Mouse (Mus musculus) kidney, embryonic 14.5 days (tissue): ENCODE measurements around the gene Wdcp. TPM values are rescaled to one million over a fixed set of nuclear protein-coding genes. Genes with fewer than 3 reads are reported as not detected.
"Not testable (repeated sequence)": the region's sequence is repeated elsewhere in the genome, so short reads cannot be mapped to it uniquely, and the experiment has no call there.

Experiments used
- ATAC-seq: fragments of 200-750 bp; cut with Nextera tagmentation; 2 replicates; pipeline ENCODE4 v1.8.0; 2017; ENCODE audit warnings: moderate number of reproducible peaks, mild to moderate bottlenecking, moderate TSS enrichment, moderate library complexity; ENCODE audit not compliant: low FRiP score, low TSS enrichment
- H3K27ac ChIP-seq: fragments of 300-500 bp; sonication (generic); 2 replicates; pipeline ENCODE4 v1.5.1; 2014; ENCODE audit warnings: low read depth, mild to moderate bottlenecking, low read length, moderate library complexity, mixed read lengths
- H3K27me3 ChIP-seq: fragments of 300-500 bp; sonication (generic); 2 replicates; pipeline ENCODE4 v1.6.1; 2014; ENCODE audit warnings: mild to moderate bottlenecking, low read length; ENCODE audit not compliant: control insufficient read depth, insufficient read depth
- H3K36me3 ChIP-seq: fragments of 300-500 bp; sonication (generic); 2 replicates; pipeline ENCODE4 v1.6.1; 2014; ENCODE audit warnings: low read length, mixed read lengths; ENCODE audit not compliant: control insufficient read depth, insufficient read depth
- H3K4me1 ChIP-seq: fragments of 300-500 bp; sonication (generic); 2 replicates; pipeline ENCODE4 v1.6.1; 2014; ENCODE audit warnings: low read length, mixed read lengths; ENCODE audit not compliant: control insufficient read depth, insufficient read depth
- H3K4me2 ChIP-seq: fragments of 300-500 bp; sonication (generic); replicated peaks from 2 replicates; pipeline ENCODE4 v1.6.1; 2014; ENCODE audit warnings: low read depth, mild to moderate bottlenecking, low read length
- H3K4me3 ChIP-seq: fragments of 300-500 bp; sonication (generic); 2 replicates; pipeline ENCODE4 v1.5.1; 2014; ENCODE audit warnings: mild to moderate bottlenecking, low read length
- H3K9ac ChIP-seq: fragments of 300-500 bp; sonication (generic); 2 replicates; pipeline ENCODE4 v1.6.1; 2014; ENCODE audit warnings: low read depth, mild to moderate bottlenecking, low read length, moderate library complexity
- H3K9me3 ChIP-seq: fragments of 300-500 bp; sonication (generic); 2 replicates; pipeline ENCODE4 v1.6.1; 2016; ENCODE audit warnings: low read length; ENCODE audit not compliant: control insufficient read depth
- WGBS: fragments of 180-500 bp; shearing (Covaris S2); extraction: QIAGEN DNeasy Blood & Tissue Kit; methylation state at CpG from one replicate; pipeline ENCODE4 v1.1.7; 2014; 5-methylcytosine and 5-hydroxymethylcytosine counted together
- polyA plus RNA-seq: library from polyadenylated mRNA; unstranded; fragments of >200 nt; fragmentation: Nextera tagmentation; extraction: Ambion mirVana; gene quantifications from 2 replicates; pipeline ENCODE4 v1.2.1, GENCODE M21; 2014

The Wdcp gene
- polyA plus RNA-seq, 1 experiment from 2014 or later, result 16.5 TPM

DNA sequence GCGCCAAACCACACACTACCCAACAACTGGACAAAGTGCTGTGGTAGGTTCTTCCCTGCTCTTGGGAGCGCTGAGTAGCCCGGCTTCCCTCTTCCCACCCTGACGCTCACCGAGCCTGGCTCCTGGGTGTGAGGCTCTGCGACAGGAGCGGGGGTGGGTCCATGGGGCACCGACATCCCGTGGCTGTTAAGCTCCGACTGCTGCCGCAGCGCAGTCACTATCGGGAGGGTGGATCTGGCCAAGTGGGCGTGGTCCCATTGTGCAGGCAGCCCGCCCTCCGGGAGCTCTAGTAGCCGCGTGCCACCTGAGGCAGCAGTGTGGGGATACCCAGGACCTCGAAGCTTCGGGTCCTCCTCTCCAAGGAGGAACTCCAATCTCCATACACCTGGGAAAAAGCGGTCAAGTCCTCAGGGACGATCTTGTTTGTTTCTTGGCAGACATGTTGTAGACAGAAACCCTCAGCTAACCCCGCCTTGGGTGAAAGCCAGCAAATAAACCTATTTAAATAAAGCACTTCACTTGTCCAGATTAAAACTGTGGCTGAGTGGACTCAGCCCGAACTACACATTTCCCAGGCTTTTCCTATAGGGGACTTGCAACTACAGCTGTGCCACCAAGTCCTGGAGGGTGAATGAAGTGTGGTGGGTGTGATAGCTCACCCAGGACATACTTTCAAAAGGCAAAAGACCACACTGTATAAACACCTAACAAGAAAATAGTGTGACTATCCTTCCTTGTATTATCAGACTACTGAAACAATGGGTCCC is 31.2 kb downstream of the Wdcp start, which contains the start of gene Mfsd2b:
Gene Mfsd2b (minus strand): TSS at position 199 of the 767 bp plus-strand sequence.
- no peaks in the 10 kb centered on the region for H3K4me1 ChIP-seq
- no peaks in the 10 kb centered on the region for H3K9me3 ChIP-seq
- 5% methylated on average over 24 of the region's 24 CpGs for whole genome bisulfite sequencing
- peak within 1 kb of the TSS; percentile 33 for H3K4me3 ChIP-seq
- peak within 1 kb of the TSS; percentile 47 for H3K9ac ChIP-seq
- peak within 1 kb of the TSS; percentile 62 for H3K4me2 ChIP-seq
- no peaks in the 10 kb centered on the region for H3K36me3 ChIP-seq
- H3K27ac ChIP-seq, result no peak within 1 kb of the TSS
- peak; percentile 91 for ATAC-seq
- no peaks in the 10 kb centered on the region for H3K27me3 ChIP-seq

DNA sequence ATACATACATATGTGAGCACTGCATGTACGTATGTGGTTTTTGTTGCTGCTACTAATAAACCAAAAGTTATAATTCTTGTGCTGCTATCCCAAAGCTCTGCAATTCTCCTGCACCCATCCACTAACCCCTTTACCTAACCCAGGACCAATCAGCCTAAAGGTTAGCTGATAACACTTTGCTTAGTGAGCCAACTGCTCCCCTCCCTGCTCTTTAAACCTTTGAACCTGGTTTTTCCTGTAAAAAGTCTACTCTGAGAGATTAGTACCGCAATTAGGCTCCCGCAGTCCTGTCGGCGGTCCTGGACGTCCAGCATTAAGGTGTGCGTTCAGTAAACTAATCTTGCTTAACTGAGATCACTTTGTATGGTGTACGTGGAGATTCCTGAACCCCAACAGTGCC is 32.5 kb downstream of the Wdcp start:
- H3K27me3 ChIP-seq, result no peaks in the 10 kb centered on the region
- H3K4me2 ChIP-seq, result no peak overlapping the region
- no peaks in the 10 kb centered on the region; the same call in 1 of the 2 replicates for H3K36me3 ChIP-seq
- 87% methylated on average over 8 of the region's 8 CpGs for WGBS
- no peak overlapping the region for H3K4me3 ChIP-seq
- H3K9me3 ChIP-seq, result no peaks in the 10 kb centered on the region
- no peaks in the 10 kb centered on the region for H3K4me1 ChIP-seq
- no peak overlapping the region for H3K27ac ChIP-seq
- no peak for ATAC-seq
- no peak overlapping the region for H3K9ac ChIP-seq

DNA sequence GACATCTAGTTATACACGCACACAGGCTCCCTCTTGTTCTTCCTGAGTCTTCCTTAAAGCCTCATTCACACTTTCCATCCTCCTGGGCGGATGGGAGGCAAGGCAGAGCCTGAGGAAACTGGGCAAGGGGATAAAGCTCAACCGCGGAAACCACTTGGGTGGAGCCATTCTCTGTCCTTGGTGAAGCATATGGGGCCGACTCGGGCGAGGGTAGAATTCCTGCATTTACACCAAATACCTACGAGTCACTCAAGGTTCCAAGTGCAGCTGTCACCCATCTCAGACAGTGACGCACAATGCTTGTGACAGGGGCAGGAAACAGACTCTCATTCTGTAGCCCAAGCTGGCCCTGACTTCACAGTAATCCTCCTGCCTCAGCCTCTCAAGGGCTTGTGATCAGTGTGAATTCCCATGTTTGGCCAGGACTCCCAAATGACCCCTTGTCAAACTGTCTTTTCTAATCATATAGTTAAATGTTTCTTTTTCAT is 35.2 kb downstream of the Wdcp start:
- no peak overlapping the region for H3K4me3 ChIP-seq
- 88% methylated on average over 9 of the region's 9 CpGs for WGBS
- H3K27me3 ChIP-seq, result no peaks in the 10 kb centered on the region
- H3K9ac ChIP-seq, result no peak overlapping the region
- no peak overlapping the region for H3K27ac ChIP-seq
- H3K4me1 ChIP-seq, result no peaks in the 10 kb centered on the region
- H3K36me3 ChIP-seq, result peaks cover 12% of the 10 kb centered on the region; the same call in 1 of the 2 replicates
- H3K9me3 ChIP-seq, result no peaks in the 10 kb centered on the region
- ATAC-seq, result no peak
- no peak overlapping the region for H3K4me2 ChIP-seq

DNA sequence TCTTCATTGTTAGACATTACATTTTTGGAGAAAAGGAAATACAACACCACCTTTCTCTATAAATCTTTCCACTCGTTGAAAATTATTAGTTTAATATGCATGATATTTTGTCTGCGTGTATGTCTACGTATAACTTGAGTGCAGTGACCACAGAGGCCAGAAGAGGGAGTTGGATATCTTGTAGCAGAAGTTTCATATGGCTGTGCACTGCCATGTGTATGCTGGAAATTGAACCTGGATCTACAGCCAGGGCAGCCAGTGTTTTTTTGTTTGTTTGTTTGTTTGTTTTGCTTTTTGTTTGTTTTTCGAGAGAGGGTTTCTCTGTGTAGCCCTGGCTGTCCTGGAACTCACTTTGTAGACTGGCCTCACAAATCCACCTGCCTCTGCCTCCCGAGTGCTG is 35.9 kb downstream of the Wdcp start:
- Histone ChIP-seq H3K4me1 (no peaks in the 10 kb centered on the region), H3K36me3 (peaks cover 12% of the 10 kb centered on the region; the same call in 1 of the 2 replicates), H3K9me3 (no peaks in the 10 kb centered on the region), H3K27me3 (no peaks in the 10 kb centered on the region), H3K27ac (no peak overlapping the region), H3K4me3 (no peak overlapping the region), H3K4me2 (no peak overlapping the region), H3K9ac (no peak overlapping the region)
- no peak for ATAC-seq
- 97% methylated on average over 5 of the region's 5 CpGs for WGBS

DNA sequence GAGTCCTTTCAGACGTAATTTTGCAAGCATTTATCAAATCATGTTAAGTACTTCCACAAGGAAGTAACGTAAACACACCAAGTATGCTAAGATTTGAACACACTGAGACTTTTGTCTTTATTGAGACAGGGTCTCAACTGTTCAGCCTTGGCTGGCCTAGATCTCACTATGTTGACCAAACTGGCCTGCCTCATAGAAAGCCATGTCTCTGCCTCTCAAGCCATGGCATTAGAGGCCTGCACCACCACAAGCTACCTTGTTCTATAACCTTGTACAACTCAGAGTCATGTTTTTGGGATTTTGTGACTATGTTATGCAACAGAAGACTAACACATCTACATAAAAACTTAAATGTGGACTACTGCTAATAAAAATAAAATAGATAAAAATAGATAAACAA is 39.0 kb downstream of the Wdcp start:
- Histone ChIP-seq H3K4me2 (no peak overlapping the region), H3K9ac (no peak overlapping the region), H3K36me3 (peaks cover 15% of the 10 kb centered on the region; the same call in 1 of the 2 replicates), H3K9me3 (no peaks in the 10 kb centered on the region), H3K27me3 (no peaks in the 10 kb centered on the region), H3K4me1 (no peaks in the 10 kb centered on the region), H3K27ac (no peak overlapping the region), H3K4me3 (no peak overlapping the region)
- WGBS, result 92% methylated on average over 2 of the region's 2 CpGs
- ATAC-seq, result no peak

DNA sequence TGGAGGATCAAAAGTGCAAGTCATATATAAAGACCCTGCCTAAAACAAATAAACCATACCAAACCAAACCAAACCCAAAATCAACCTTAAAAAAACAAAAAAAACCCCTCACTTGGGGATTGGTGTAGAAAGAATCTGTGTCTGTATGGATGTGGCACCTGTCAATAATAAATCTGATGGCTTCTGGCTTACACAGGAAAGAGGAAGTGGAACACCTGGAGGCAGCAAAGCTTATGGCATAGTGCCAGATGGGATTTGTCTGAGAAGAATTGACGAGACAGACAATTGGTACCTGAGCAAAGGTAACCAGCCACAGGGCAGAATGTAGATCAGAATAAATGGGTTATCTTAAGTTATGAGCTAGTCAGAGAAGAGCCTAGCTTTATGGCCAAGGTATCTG is 42.0 kb downstream of the Wdcp start:
- Histone ChIP-seq H3K27ac (no peak overlapping the region), H3K9ac (no peak overlapping the region), H3K27me3 (no peaks in the 10 kb centered on the region), H3K4me3 (no peak overlapping the region), H3K36me3 (peaks cover 15% of the 10 kb centered on the region; the same call in 1 of the 2 replicates), H3K4me1 (no peaks in the 10 kb centered on the region), H3K9me3 (no peaks in the 10 kb centered on the region), H3K4me2 (no peak overlapping the region)
- no peak for ATAC-seq
- WGBS, result 64% methylated on average over 1 of the region's 1 CpGs

DNA sequence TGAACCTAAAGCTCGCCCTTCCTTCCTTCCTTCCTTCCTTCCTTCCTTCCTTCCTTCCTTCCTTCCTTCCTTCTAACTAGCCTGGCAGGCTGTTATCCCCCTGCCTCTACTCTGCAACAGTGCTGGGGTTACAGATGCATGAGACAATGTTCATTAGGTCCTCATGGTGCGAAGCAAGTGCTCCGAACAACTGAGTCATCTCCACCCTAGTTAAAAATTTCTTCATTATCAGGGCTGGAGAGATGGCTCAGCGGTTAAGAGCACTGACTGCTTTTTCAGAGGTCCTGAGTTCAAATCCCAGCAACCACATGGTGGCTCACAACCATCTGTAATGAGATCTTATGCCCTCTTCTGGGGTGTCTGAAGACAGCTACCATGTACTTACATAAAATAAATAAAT is 43.5 kb downstream of the Wdcp start:
- ATAC-seq, H3K9ac ChIP-seq, H3K9me3 ChIP-seq, H3K27ac ChIP-seq, H3K27me3 ChIP-seq, H3K4me1 ChIP-seq, H3K4me2 ChIP-seq, H3K4me3 ChIP-seq: not testable (repeated sequence)
- H3K36me3 ChIP-seq, result peaks cover 15% of the 10 kb centered on the region; the same call in 1 of the 2 replicates
- 93% methylated on average over 4 of the region's 4 CpGs for WGBS

DNA sequence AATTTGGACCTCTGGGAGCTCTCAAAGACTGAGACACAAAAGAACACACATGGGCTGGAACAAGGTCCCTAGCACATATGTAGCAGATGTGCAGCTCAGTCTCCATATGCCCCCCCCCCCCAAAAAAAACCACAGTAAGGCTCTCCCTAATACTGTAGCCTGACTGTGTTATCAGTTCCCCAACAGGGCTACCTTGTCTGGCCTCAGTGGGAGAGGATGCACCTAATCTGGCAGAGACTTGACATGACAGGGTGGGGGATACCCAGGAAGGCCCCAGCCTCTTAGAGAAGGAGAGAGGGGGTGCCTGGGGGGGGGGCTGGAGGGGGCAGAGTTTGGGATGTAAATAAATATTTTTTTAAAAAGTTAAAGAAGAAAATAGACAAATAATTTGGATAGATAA is 45.6 kb downstream of the Wdcp start:
- H3K4me2 ChIP-seq, result no peak overlapping the region
- H3K4me3 ChIP-seq, result no peak overlapping the region
- H3K9me3 ChIP-seq, result no peaks in the 10 kb centered on the region
- no peaks in the 10 kb centered on the region for H3K4me1 ChIP-seq
- H3K27ac ChIP-seq, result no peak overlapping the region
- H3K9ac ChIP-seq, result no peak overlapping the region
- H3K27me3 ChIP-seq, result no peaks in the 10 kb centered on the region
- peaks cover 11% of the 10 kb centered on the region; the same call in 1 of the 2 replicates for H3K36me3 ChIP-seq
- no peak for ATAC-seq

DNA sequence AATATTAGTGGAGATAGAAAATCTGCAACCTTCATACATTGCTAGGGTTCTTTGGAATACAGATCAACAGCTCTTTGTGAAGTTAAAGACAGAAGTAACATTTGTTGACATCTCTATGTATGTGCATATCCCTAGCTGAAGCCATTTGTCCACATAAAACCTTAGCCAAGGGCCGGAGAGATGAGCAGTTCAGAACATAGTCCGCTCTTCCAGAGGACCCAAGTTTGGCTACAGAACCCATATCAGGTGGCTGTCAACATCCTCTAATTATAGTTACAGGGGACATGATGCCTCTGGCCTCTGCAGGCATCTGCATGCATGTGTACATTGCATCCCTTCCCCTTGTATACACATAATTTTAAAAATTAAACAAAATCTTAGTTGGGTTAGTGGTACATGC is 46.1 kb downstream of the Wdcp start:
- no peak for ATAC-seq
- Histone ChIP-seq H3K27me3 (no peaks in the 10 kb centered on the region), H3K4me2 (no peak overlapping the region), H3K27ac (no peak overlapping the region), H3K9ac (no peak overlapping the region), H3K36me3 (peaks cover 11% of the 10 kb centered on the region; the same call in 1 of the 2 replicates), H3K9me3 (no peaks in the 10 kb centered on the region), H3K4me1 (no peaks in the 10 kb centered on the region), H3K4me3 (no peak overlapping the region)
- WGBS, result 99% methylated on average over 2 of the region's 2 CpGs
